Mouse (Mus musculus): ENCODE data around the gene Crim1.
A peak's percentile ranks its signal among the peaks of the same experiment; 100 is the strongest.

Crim1 gene

DNA sequence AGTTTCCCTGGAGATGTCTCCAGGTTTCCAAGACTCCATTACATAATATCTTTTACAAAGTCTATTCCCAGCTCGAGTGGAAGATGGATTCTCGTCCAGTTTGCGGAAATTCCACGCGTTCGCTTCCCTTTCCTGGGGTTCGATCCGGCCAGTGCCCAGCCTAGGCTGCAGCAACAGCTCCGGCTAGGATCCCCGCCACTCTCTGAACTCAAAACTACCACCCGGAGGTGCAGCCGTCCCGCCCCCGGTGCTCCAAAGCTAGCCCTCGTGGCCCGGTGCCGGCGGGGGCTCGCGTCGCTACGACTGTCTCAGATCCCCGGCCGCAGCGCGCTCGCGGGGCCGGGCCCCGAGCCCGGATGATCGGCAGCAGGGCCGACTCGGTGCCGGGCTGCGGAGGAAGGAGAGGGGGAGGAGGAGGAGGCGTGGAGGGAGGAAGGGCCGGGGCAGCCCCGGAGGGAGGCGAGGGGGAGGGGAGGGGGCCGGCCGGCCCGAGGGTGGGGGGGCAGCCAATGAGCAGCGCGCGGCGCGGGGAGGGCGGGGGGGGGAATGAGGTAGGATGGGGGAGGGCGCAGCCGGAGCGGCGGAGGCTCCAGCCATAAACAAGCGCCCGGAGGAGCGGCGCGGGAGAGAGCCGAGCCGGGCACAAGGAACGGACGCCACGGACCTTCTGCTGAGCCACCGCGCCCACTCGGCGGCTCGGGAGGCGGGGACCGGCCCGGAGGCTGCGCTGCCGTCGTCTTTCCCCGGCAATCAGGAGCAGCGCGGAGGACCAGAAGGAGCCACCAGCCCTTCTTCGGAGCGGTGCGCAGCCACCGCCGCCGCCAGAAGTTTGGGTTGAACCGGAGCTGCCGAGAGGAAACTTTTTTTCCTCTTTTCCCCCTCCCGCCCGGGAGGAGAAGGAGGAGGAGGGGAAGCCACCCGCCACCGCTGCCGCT lies at the start of gene Crim1:
Gene Crim1 (plus strand): TSS at position 623 of the 935 bp plus-strand sequence.
- peak; percentile 84 for DNase-seq (ENCODE audit: low spot score)

DNA sequence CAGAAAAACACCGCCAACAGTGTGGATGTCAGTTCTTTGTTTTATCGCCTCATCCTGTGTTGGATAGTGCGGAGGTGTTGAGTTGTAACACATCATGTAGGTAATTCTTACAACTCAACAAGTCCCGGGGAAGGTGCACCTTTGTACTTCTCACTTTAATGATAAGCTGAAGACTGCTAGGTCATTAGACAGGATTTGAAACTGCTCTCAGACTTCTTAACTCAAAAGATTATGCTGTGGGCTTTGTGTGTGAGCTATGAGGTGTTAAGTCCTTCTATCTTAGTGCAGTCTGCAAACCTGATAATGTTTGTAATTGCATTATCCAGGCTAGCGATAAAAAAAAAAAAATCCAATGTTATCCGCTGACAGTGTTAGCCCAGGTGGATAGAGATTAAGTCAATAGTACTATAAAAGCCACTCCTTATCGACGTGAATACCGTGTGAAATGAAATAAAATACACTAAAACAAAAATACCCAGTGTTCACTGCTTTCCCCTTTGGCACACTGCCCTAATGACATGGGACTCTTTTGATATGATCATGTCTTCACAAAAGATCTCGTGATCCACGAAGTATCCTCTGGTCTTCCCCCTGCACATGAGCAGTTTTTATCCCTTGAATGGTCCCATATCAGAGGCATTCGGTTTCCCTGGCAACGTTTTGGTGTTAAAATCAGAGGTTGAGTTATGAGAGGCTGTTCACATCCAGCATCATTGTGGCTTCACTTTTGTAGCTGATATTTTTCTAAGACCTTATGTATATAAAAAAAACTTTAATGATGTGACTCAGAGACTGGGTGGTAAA lies 48.4 kb upstream of the Crim1 start:
- DNase-seq (ENCODE audit: low spot score), result no peak

DNA sequence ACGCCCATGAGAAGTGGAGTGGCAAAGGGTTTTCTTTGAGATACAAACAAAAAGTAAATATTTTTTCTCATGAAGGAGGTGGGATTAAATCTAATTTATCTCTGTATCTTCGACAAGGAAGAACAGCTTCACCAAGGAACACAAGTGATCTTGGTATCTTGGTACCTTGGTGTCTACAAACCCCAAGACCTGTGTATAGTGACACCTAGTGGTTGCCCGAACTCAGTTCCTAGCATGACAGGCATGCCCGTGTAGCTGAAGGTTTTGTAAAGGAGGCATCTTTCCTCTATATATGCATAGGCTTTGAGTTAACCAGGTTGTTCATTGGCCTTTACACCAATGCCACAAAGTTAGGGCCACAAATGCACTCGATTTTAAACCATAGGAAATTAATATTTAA lies 36.8 kb upstream of the Crim1 start:
- DNase-seq (ENCODE audit: low spot score), result peak; percentile 9

DNA sequence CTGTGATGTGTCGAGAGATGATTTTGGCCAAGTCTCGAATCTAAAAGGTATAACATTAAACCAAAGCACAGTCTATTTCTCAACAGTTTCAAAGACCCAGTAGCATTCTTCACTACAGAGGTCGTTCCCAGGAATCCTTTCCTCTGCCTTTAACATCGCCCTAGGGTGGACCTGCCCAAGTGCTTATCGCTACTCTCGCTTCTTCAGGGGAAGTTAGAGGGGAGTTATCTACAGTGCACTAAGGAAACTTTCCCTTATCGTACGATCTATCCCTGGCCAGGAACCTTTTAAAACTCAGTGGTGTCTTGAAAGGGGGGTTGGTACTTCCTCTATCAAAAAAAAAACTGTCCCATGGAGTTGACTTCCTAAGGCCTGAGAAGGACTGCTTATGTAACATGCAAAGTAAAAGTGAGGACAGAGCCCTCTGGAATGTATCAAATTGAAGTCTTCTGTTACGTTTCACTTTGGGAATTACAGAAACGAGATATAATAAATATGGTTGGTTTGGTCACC lies 36.3 kb upstream of the Crim1 start:
- no peak for DNase-seq (ENCODE audit: low spot score)

DNA sequence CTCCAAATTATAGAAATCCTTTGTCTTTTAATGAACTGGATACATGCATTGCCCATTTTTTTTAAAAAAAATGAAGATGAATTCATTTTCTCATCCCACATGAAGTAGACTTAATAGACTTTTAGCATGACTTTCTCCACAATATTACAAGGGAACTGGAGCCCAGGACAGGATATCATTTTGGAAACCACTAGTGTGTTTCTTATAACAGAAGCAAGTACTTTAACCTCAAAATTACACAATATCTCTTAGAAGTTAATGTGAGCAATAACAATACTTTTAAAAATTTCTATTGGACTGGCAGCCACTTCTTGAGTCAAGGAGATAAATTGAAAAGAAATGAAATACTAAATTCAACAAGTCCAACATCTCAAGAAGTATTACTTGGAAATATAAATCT lies 34.2 kb upstream of the Crim1 start:
- no peak for DNase-seq (ENCODE audit: low spot score)

DNA sequence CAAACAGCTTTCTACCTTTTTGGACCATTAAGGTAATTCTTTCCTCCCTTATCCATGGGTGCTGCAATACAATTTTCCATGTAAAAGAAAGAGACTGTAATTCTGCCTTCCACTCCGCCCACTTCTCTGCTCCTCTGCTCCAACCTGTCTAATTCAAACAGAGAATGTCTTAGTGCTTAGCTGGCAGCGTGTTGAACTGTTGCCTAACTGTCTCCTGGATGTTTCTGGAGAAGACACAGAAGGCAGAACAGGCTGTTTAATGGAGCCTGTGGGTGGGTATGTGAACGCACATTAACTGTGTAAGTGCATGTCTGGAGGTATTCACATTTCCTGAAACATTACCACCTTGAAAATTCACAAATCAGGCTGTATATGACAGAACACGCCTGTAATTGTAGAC lies 33.5 kb upstream of the Crim1 start:
- DNase-seq (ENCODE audit: low spot score), result no peak

DNA sequence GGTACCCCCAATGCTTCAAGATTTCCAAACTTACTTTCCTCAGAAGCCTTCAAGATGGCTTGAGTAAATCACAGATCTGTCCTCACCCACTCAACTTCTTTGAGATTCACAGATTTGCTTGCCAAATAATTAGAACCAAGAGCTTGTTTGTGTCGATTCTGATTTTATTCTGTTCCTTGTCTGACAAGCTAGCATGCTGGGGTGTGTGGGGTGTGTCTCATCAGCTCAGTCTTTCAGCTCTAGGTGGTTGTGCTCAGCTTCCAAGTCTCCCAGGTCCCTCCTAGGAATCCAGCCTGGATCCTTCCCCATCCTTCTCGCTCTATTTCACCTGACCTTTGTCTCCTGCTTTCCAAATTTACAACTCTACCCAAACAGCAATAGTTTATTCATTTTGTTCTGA lies 27.7 kb upstream of the Crim1 start:
- DNase-seq (ENCODE audit: low spot score), result no peak

DNA sequence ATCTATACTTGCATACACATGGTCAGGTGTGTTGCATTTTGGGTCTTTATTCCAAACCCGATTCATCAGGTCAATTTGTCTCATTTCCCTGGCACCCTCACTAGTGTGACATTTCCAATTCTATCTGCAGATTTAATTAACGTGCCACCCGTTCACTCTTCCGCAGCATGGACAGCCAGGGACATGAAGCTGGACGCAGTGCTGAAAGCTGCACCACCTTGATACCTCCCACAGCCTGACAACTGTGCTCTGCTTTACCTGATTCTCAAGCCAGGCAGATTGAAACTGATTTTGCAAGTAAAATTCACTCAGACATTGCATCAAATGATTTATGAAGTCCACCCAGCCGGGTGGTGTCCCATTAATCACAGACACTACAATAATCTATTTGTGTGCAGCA lies 19.3 kb upstream of the Crim1 start:
- DNase-seq (ENCODE audit: low spot score), result no peak

DNA sequence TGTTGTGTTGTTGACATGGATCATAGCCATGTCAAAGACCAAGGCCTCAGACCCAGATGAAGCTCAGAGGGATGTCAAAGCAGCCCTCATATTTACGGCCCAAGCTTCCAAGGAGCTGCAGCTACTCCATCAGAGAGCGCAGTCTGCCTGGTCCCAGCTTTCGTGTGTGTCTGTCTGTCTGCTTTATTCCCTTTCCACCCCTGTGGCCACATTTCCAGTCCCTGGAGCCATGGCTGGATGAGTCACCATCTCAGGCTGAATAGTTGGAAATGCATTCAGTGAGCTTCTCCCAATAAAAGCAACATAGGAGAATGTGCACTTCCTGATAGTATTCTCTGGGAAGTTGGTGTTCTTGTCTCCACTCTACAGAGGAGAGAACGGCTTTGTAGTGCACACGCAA lies 3.9 kb upstream of the Crim1 start:
- no peak for DNase-seq (ENCODE audit: low spot score)

DNA sequence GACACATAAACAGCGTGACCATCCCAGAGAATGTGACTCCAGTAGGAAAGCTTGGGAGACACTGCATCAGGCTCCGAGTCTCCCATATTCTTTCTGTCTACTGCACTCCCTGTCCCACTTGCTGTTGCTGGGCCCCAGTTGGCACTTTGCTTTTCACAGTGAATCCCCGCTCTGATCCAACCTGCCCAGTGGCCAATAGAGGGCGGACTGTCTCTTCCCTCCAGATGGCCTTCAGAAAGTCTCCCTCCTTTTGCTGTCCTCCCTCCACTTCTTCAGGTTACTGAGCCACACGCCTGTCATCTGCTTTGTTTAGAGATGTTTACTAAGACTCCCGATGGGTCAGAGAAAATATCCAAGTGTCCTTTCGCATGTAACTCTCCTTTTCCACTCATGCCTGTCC lies 2.9 kb upstream of the Crim1 start:
- peak; percentile 61 for DNase-seq (ENCODE audit: low spot score)

DNA sequence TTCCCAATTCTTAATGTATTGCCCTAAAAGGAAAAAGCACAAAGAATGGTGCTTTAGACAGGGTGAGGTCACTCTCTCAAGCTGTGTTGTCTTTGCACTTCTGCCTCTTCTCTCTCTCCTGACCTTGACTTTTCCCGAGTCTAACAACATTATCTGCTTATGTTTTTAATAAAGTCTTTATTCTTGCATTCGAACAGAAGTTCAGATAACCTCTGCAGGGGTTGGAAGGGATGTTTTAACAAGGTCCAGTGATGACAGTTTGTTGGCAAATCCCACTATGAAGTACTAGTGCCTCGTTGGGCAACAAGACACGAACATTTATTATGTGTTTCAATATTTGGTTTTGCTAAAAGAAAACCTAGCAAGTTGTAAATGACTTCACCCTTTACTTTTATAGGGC lies 1.9 kb upstream of the Crim1 start:
- DNase-seq (ENCODE audit: low spot score), result no peak

DNA sequence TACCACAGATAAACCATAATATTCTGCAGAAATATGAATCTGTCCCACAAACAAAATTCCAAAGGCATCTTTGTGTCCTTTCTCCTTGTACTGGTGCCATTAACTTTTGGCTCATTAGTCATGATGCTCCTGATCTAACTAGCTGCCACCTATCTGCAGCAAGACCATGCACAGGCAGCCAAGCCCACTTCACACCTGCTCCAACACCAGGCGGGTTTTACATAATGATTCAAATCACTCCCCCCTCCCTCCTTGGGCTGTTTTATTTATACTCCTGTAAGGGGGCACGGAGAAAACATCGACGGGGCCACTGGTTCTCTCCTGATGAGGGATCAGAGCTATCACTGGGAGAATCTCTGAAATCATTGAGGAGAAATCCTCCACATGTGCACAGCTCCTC lies 1.2 kb upstream of the Crim1 start:
- no peak for DNase-seq (ENCODE audit: low spot score)

DNA sequence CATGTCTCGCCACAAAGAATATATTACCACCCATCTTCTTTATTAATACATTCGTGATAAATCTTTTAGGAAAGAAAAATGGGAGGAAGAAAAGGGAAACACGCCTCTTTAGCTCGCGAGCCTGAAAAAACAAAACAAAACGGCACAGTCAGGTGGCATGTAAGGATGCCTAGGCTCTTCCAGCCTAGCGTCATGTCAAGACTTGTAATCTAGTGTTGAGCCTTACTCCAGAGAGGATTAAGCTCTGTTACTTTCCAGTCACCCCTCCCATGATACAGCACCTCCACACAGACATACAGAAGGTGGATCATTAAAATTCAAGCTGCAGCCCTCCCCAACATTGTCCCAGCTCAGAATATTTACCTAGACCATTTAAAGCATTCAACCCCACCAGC lies 820 bp upstream of the Crim1 start:
- DNase-seq (ENCODE audit: low spot score), result no peak

DNA sequence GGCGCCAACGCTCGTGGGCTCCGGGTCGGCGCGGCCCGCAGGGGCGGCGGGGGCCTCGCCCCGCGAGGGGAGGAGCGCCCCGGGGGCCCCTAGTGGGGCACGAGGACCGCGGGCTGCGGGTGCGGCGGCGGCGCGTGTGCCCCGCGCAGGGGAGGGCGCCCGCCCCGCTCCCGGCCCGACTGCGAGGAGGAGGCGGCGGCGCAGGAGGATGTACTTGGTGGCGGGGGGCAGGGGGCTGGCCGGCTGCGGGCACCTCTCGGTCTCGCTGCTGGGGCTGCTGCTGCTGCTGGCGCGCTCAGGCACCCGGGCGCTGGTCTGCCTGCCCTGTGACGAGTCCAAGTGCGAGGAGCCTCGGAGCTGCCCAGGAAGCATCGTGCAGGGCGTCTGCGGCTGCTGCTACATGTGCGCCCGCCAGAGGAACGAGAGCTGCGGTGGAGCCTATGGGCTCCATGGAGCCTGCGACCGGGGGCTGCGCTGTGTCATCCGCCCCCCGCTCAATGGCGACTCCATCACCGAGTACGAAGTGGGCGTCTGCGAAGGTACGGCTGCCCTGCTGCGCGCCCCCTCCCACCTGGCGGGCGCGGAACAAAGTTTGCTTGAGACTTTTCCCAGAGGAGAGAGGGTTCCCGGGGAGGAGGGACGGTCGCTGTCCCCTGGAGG lies 643 bp downstream of the Crim1 start:
- DNase-seq (ENCODE audit: low spot score), result peak; percentile 55

DNA sequence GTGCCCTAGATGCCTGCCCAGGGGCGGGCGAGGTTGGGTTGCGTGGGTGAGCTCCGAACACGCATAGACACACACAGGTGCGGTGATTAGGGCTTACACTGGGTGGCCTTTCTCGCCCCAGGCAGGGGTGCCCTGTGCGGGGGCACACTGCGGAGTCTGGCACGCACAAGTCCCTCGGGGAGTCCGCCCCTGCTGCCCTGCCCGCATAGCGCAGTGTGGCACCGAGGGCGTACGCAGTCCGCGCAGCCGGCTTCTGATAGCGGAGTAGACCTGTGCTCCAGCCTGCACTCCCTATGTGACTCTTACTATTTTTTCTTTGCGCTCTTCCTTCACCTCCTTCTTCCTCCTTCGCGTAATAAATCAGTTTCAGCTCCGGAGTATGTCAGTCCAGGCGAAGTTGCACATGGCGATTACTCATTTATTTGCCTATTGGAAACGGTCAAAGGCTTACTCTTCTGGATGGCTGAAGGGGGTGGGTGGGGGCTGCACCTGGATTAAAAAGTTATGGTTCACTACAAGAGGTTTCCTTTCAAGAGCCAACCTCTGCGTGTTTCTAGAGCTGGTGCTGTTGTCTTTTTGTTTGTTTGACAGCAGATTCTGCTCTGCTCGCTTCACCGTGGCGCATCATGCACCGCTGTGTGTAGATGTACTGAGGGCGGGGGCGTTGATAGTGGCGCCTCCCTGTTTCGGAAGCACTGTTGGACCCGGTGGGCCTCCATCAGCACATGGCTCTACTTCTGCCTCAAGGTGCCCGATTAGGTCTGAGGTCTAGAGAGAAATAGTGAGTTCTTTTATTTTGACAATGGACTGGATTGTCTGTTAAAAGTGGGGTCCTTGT lies 1.4 kb downstream of the Crim1 start:
- DNase-seq (ENCODE audit: low spot score), result peak; percentile 44

DNA sequence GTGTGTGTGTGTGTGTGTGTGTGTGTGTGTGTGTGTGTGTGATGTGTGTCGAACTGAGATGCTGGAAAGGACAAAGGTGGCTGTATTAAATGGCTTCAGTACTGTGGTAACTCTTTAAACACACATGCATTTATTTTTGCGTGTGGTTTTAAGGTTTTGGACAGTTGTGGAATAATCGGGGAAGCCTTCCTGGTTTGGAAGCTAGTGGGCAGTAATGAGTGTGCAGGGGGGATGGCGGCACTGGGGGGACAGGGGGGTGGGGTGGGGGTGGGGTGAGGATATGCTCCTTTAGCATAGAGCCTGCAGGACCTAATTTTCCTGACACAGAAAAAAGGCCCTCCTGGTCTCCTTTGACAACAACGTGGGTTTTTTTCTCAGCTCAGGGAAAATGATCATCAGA lies 2.2 kb downstream of the Crim1 start:
- no peak for DNase-seq (ENCODE audit: low spot score)

DNA sequence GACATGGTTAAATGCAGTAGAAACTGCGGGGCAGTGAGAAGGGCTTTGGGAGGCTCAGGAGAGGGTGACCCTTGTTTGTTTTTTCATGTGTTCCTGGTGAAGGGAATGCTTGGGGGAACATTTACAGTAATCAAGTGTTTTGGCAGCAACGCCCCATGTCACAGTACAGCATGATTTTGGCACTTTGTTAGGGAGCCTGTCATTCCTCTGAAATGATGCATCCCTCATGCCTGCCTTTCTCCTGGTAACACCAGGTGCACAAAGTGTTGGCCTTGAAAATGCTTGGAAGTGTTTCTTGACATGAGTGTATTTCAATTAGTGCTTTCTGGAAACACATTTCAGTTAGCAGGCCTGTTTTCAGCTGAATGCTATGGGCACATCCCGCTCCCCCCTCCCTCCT lies 2.7 kb downstream of the Crim1 start:
- DNase-seq (ENCODE audit: low spot score), result no peak

DNA sequence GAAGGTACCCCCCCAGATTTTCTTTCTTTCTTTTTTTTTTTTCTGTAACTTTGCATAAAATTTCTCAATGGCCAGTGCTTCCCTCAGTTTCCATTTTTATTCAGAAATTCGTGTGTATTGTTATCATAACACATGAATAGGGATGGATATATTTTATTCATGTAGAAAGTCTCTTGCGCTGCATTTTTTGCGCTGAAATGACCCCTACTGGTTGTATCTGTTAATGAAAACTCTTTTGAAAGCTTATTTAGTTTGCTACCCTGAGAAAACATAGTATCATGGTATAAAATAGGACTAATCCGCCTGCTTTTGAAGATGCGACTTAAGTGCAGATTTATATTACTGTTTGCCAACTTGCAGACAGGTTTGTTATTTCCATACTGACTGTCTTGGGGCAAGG lies 3.4 kb downstream of the Crim1 start:
- no peak for DNase-seq (ENCODE audit: low spot score)

DNA sequence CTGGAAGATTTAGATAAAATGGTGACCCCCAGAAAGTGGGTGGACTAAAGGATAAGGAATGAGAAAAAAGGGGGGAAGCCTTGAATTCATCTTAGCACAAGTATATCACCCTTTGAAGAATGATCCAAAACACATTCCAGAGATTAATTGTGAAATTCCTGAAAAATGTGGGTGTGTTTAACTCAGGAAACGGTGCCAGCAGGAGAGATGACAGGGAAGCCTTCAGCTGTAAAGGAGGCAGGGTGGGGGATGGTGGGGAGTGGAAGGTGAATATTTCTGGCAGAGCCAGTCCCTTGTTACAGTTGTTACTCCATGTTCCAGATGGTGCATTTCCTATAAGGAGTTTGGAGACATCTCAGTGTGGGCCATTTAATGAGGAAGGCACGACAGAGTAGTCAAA lies 6.4 kb downstream of the Crim1 start:
- DNase-seq (ENCODE audit: low spot score), result no peak

DNA sequence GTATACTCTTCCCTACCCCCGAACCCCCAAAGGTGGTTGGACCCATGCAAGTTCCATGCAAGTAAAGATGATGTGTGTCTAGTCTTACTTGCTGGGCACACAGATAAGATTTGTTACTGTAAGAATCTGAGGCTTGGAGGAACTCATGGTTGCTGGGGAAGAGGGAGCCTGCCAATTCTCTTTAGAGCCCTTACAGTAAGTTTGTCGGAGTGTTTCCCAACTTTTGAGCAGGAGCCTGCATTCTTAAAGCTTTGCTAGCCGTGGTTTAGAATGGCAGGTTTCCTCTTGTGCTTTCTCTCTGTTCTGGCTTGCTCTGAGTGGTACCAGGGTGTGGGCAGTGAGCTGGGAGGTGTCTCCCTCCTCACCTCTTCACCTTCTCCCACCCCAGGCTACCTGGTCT lies 7.2 kb downstream of the Crim1 start:
- no peak for DNase-seq (ENCODE audit: low spot score)

DNA sequence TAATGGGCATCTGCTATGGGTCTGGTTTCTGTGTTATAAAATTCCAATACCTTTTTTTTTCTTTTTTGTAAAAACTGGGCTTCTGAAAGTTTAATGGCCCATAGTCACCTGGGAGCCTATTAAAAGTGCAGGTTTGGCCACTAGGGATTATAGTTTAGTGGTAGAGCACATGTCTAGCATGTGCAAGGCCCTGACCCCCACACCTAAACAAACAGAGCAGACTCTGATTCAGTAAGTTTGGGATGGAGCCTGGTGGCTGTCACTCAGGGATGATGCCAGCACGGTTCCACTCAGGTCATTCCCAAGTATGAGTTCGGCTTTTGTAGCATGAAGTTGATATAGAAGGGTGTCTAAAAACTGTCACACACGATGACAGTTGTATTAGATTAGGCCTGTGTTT lies 8.8 kb downstream of the Crim1 start:
- no peak for DNase-seq (ENCODE audit: low spot score)

DNA sequence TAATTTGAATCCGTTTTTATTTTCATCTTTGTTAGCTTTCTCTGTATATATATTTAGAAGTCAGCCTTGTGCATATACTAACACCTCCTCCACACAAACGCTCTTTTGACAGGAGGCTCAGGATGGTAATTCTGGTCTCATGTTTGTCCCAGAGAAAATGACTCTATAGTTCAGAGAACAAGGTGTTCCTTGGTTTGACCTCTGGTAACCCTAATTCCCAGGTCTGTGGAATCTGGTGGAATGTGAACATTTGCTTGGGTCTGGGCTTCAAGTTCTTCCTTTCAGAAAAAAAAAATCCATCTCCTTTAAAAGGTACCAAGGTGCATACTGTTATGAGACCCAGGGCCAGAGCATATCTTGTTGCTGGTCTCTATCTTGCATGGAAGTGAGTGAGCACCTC lies 9.6 kb downstream of the Crim1 start:
- DNase-seq (ENCODE audit: low spot score), result no peak
